Mouse (Mus musculus): ENCODE data around the gene Tbx15.

The Tbx15 gene

GRCm38 (mm10) chr3:99240213-99240720 is at the start of gene Tbx15:
TSS of gene Tbx15 (plus strand) at chr3:99240381.
- DNase-seq (ENCODE audit: low spot score) = no peak

GRCm38 (mm10) chr3:99193576-99193975 is 46.6 kb upstream of the Tbx15 start:
- DNase-seq (ENCODE audit: low spot score) = no peak

- no peak for DNase-seq (ENCODE audit: low spot score)
These were observed 36.9 kb upstream of the Tbx15 start for GRCm38 (mm10) chr3:99203331-99203730.

- DNase-seq (ENCODE audit: low spot score) = no peak
These were observed 31.8 kb upstream of the Tbx15 start for GRCm38 (mm10) chr3:99208416-99208815.

- no peak for DNase-seq (ENCODE audit: low spot score)
These were observed 29.0 kb upstream of the Tbx15 start for GRCm38 (mm10) chr3:99211105-99211698.

- DNase-seq (ENCODE audit: low spot score) = no peak
These were observed 12.4 kb upstream of the Tbx15 start for GRCm38 (mm10) chr3:99227807-99228206.

GRCm38 (mm10) chr3:99233393-99234318 is 6.5 kb upstream of the Tbx15 start:
- peak; percentile 25 for DNase-seq (ENCODE audit: low spot score)

- no peak for DNase-seq (ENCODE audit: low spot score)
These were observed 5.8 kb upstream of the Tbx15 start for GRCm38 (mm10) chr3:99234319-99234869.

- no peak for DNase-seq (ENCODE audit: low spot score)
These were observed 4.9 kb upstream of the Tbx15 start for GRCm38 (mm10) chr3:99235116-99235803.

GRCm38 (mm10) chr3:99235804-99236755 is 4.1 kb upstream of the Tbx15 start:
- DNase-seq (ENCODE audit: low spot score) = no peak

GRCm38 (mm10) chr3:99238691-99239090 is 1.5 kb upstream of the Tbx15 start:
- DNase-seq (ENCODE audit: low spot score) = no peak

- no peak for DNase-seq (ENCODE audit: low spot score)
These were observed 708 bp upstream of the Tbx15 start for GRCm38 (mm10) chr3:99239301-99240045.

GRCm38 (mm10) chr3:99240811-99241738 is 894 bp downstream of the Tbx15 start:
- DNase-seq (ENCODE audit: low spot score) = no peak

- DNase-seq (ENCODE audit: low spot score) = no peak
These were observed 2.3 kb downstream of the Tbx15 start for GRCm38 (mm10) chr3:99242481-99242880.

- DNase-seq (ENCODE audit: low spot score) = no peak
These were observed 5.2 kb downstream of the Tbx15 start for GRCm38 (mm10) chr3:99245341-99245740.

- no peak for DNase-seq (ENCODE audit: low spot score)
These were observed 6.4 kb downstream of the Tbx15 start for GRCm38 (mm10) chr3:99246629-99247028.

- DNase-seq (ENCODE audit: low spot score) = no peak
These were observed 7.4 kb downstream of the Tbx15 start for GRCm38 (mm10) chr3:99247586-99247985.

- no peak for DNase-seq (ENCODE audit: low spot score)
These were observed 8.0 kb downstream of the Tbx15 start for GRCm38 (mm10) chr3:99247996-99248801.

Data from c-Kit-positive CD71-positive TER-119-positive erythroid progenitor cells, embryonic 14.5 days (primary cell).